Mouse (Mus musculus) heart, postnatal 0 days (tissue): ENCODE data around the gene Ptcra. TPM values are rescaled to one million over a fixed set of nuclear protein-coding genes. Genes with fewer than 3 reads are reported as not detected.

Experiments used
- ATAC-seq: fragments of 200-750 bp; cut with Nextera tagmentation; 2 replicates; pipeline ENCODE4 v1.8.0; 2017; ENCODE audit warnings: low read depth, moderate number of reproducible peaks, moderate library complexity; ENCODE audit not compliant: insufficient read depth
- DNase-seq: peaks from one replicate; pipeline ENCODE4 v3.0.0-alpha.2; 2016; ENCODE audit warnings: low spot score
- H3K27ac ChIP-seq: fragments of 300-500 bp; sonication (generic); 2 replicates; pipeline ENCODE4 v1.5.1; 2014; ENCODE audit warnings: low read depth, mild to moderate bottlenecking
- H3K27me3 ChIP-seq: fragments of 300-500 bp; sonication (generic); 2 replicates; pipeline ENCODE4 v1.6.1; 2014; ENCODE audit warnings: low read length, mixed read lengths; ENCODE audit not compliant: control insufficient read depth, insufficient read depth
- H3K36me3 ChIP-seq: fragments of 300-500 bp; sonication (generic); replicated peaks from 2 replicates; pipeline ENCODE4 v1.6.1; 2014; ENCODE audit warnings: low read length, mixed read lengths; ENCODE audit not compliant: control insufficient read depth, insufficient read depth
- H3K4me1 ChIP-seq: fragments of 300-500 bp; sonication (generic); 2 replicates; pipeline ENCODE4 v1.6.1; 2014; ENCODE audit warnings: antibody characterized with exemption; ENCODE audit not compliant: control insufficient read depth, insufficient read depth
- H3K4me2 ChIP-seq: fragments of 300-500 bp; sonication (generic); 2 replicates; pipeline ENCODE4 v1.6.1; 2014; ENCODE audit warnings: low read depth, mild to moderate bottlenecking, low read length, moderate library complexity
- H3K4me3 ChIP-seq: fragments of 300-500 bp; sonication (generic); 2 replicates; pipeline ENCODE4 v1.5.1; 2014; ENCODE audit warnings: low read depth, low read length
- H3K9ac ChIP-seq: fragments of 300-500 bp; sonication (generic); replicated peaks from 2 replicates; pipeline ENCODE4 v1.6.1; 2014; ENCODE audit warnings: low read depth, low read length, mixed read lengths
- H3K9me3 ChIP-seq: fragments of 300-500 bp; sonication (generic); replicated peaks from 2 replicates; pipeline ENCODE4 v1.6.1; 2016; ENCODE audit warnings: low read length; ENCODE audit not compliant: control insufficient read depth
- CTCF ChIP-seq: IDR thresholded peaks from 2 replicates; pipeline ENCODE4 v1.5.1; 2016; ENCODE audit warnings: antibody characterized with exemption, control low read depth, low read depth
- EP300 ChIP-seq: IDR thresholded peaks from 2 replicates; pipeline ENCODE4 v1.6.1; 2016; ENCODE audit warnings: antibody characterized with exemption, low read depth
- WGBS: fragments of 180-500 bp; shearing (Covaris S2); extraction: QIAGEN DNeasy Blood & Tissue Kit; methylation state at CpG from one replicate; pipeline ENCODE4 v1.1.7; 2014; 5-methylcytosine and 5-hydroxymethylcytosine counted together
- polyA plus RNA-seq: library from polyadenylated mRNA; unstranded; fragments of >200 nt; fragmentation: Nextera tagmentation; extraction: Ambion mirVana; gene quantifications from 2 replicates; pipeline ENCODE4 v1.2.1, GENCODE M21; 2015
- total RNA-seq: library from RNA; depleted of rRNA; stranded (reverse); fragments of >200 nt; gene quantifications from 2 replicates; pipeline ENCODE4 v1.2.3, GENCODE M21; 2014; ENCODE audit warnings: low replicate concordance; rRNA removed

The Ptcra gene
- total and polyA plus RNA-seq, 2 experiments from 2014 or later: not detected

GRCm38 (mm10) chr17:46713849-46714248, 49.7 kb downstream of the Ptcra start:
- Histone ChIP-seq H3K9me3 (no peaks in the 10 kb centered on the region), H3K27me3 (no peaks in the 10 kb centered on the region), H3K9ac (no peak overlapping the region), H3K4me1 (peaks cover 12% of the 10 kb centered on the region; the same call in 1 of the 2 replicates), H3K36me3 (peaks cover 12% of the 10 kb centered on the region; the same call in 1 of the 2 replicates), H3K4me3 (no peak overlapping the region), H3K4me2 (no peak overlapping the region), H3K27ac (no peak overlapping the region)
- 83% methylated on average over 9 of the region's 9 CpGs for WGBS
- DNase-seq (no peak), ATAC-seq (no peak)
- TF ChIP-seq EP300: no peak
- no peak for TF ChIP-seq CTCF

GRCm38 (mm10) chr17:46712442-46712841, 51.1 kb downstream of the Ptcra start:
- WGBS: 41% methylated on average over 7 of the region's 7 CpGs
- TF ChIP-seq CTCF: no peak
- TF ChIP-seq EP300: no peak
- H3K9me3 ChIP-seq: no peaks in the 10 kb centered on the region
- peaks cover 12% of the 10 kb centered on the region; the same call in 1 of the 2 replicates for H3K36me3 ChIP-seq
- H3K4me1 ChIP-seq: peaks cover 12% of the 10 kb centered on the region; the same call in 1 of the 2 replicates
- peak overlapping the region; percentile 100 for H3K4me3 ChIP-seq
- peak overlapping the region; percentile 97 for H3K9ac ChIP-seq
- DNase-seq (no peak), ATAC-seq (no peak)
- H3K27ac ChIP-seq: 0 out of 2 replicates have a peak overlapping the region, but pooled peaks have one; percentile 86
- H3K4me2 ChIP-seq: peak overlapping the region; percentile 100
- no peaks in the 10 kb centered on the region for H3K27me3 ChIP-seq

DNA sequence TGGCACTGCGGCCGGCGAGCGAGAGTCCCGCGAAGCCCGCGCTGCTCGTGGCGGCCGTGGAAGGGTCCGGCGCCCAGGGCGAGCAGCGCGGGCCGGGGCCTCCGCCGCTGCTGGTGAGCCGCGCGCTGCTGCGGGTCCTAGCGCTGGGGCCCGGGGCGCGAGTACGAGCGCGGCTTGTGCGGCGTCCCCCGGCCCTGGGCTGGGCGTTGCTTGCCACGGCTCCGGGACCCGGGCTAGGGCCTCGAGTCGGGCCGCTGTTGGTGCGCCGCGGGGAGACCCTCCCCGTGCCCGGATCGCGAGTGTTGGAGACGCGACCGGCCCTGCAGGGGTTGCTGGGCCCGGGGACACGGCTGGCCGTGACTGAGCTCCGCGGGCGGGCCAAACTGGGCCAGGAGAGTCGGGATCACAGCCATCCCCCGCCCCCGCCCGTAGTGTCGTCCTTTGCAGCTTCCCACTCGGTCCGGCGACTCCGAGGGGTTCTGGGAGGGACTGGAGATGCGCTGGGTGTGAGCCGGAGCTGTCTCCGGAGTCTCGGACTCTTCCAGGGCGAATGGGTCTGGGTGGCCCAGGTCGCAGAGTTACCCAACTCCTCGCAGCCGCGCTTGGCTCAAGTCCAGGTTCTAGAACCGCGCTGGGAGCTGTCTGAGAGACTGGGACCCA, 51.8 kb downstream of the Ptcra start:
- no peak for TF ChIP-seq CTCF
- TF ChIP-seq EP300: no peak
- WGBS: 0% methylated on average over 74 of the region's 76 CpGs
- peak; percentile 39 for DNase-seq
- Histone ChIP-seq H3K9ac (peak overlapping the region; percentile 97), H3K4me2 (peak overlapping the region; percentile 100), H3K9me3 (no peaks in the 10 kb centered on the region), H3K27me3 (no peaks in the 10 kb centered on the region), H3K4me1 (peaks cover 12% of the 10 kb centered on the region; the same call in 1 of the 2 replicates), H3K36me3 (peaks cover 12% of the 10 kb centered on the region; the same call in 1 of the 2 replicates), H3K27ac (peak overlapping the region; percentile 86), H3K4me3 (peak overlapping the region; percentile 100)
- ATAC-seq: peak; percentile 58

DNA sequence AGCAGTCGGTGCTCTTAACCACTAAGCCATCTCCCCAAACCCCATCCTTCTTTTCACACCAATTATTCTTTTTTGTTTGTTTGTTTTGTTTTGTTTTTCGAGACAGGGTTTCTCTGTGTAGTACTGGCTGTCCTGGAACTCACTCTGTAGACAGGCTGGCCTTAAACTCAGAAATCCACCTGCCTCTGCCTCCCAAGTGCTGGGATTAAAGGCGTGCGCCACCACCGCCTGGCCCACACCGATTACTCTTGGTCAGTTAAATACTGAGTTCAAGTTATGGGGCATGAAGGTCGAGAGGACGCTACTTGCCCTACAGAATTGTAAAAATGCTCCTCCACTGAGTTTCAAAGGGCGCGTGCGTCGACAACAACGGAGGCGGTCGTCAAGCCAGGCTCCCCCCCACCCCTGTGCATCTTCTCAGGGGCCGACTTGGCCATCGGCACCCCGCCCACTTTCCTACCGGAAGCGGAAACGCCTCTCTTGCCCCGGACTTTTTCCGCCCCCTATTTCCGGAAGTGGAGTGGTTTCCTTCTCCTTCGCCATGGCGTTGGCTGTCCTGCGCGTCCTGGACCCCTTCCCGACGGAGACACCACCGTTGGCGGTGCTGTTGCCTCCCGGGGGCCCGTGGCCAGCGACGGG, 52.4 kb downstream of the Ptcra start, which contains the start of gene Pex6:
TSS of gene Pex6 (plus strand) at position 505 of the 639 bp plus-strand sequence.
- Histone ChIP-seq H3K9me3 (no peaks in the 10 kb centered on the region), H3K27me3 (no peaks in the 10 kb centered on the region), H3K4me3 (peak within 1 kb of the TSS; percentile 100), H3K36me3 (peaks cover 12% of the 10 kb centered on the region; the same call in 1 of the 2 replicates), H3K4me1 (peaks cover 12% of the 10 kb centered on the region; the same call in 1 of the 2 replicates), H3K9ac (peak within 1 kb of the TSS; percentile 97), H3K27ac (peak within 1 kb of the TSS; percentile 86), H3K4me2 (peak within 1 kb of the TSS; percentile 100)
- peak; percentile 93 for ATAC-seq
- 8% methylated on average over 36 of the region's 36 CpGs for WGBS
- peak; percentile 68; the same call in 1 of the 2 replicates for TF ChIP-seq EP300
- TF ChIP-seq CTCF: peak; percentile 13; the same call in 1 of the 2 replicates
- peak; percentile 91 for DNase-seq

GRCm38 (mm10) chr17:46706375-46707089, 57.0 kb downstream of the Ptcra start:
- Histone ChIP-seq H3K27ac (no peak overlapping the region), H3K4me3 (no peak overlapping the region), H3K4me1 (peaks cover 15% of the 10 kb centered on the region), H3K27me3 (no peaks in the 10 kb centered on the region), H3K9ac (no peak overlapping the region), H3K4me2 (no peak overlapping the region), H3K9me3 (no peaks in the 10 kb centered on the region), H3K36me3 (no peaks in the 10 kb centered on the region)
- WGBS: 76% methylated on average over 14 of the region's 14 CpGs
- ATAC-seq: no peak
- TF ChIP-seq EP300 (no peak), CTCF (0 out of 2 replicates have a peak, but pooled peaks have one; percentile 6)
- DNase-seq: no peak

Other genes starting within 250 kb of the Ptcra start
- 12.7 and 20.3 TPM in 2 replicates for gene Cul9, start 217.3 kb downstream of the Ptcra start, total RNA-seq
- 4.9 and 6.1 TPM in 2 replicates for gene Cul9, start 217.3 kb downstream of the Ptcra start, polyA plus RNA-seq
- gene Srf, start 207.5 kb downstream of the Ptcra start, total RNA-seq: 192 and 271 TPM in 2 replicates
- 6.4 and 8.8 TPM in 2 replicates for gene Srf, start 207.5 kb downstream of the Ptcra start, polyA plus RNA-seq
- 57.9 and 70.4 TPM in 2 replicates for gene Ptk7, start 134.2 kb downstream of the Ptcra start, total RNA-seq
- gene Ptk7, start 134.2 kb downstream of the Ptcra start, polyA plus RNA-seq: 16.9 and 17.2 TPM in 2 replicates
- 26.2 and 29.0 TPM in 2 replicates for gene Klc4, start 117.7 kb downstream of the Ptcra start, total RNA-seq
- gene Klc4, start 117.7 kb downstream of the Ptcra start, polyA plus RNA-seq: 25.1 and 28.8 TPM in 2 replicates
- gene Mrpl2, start 117.5 kb downstream of the Ptcra start, total RNA-seq: 96.7 and 116 TPM in 2 replicates
- gene Mrpl2, start 117.5 kb downstream of the Ptcra start, polyA plus RNA-seq: 152 and 158 TPM in 2 replicates
- gene Cul7, start 113.4 kb downstream of the Ptcra start, total RNA-seq: 92.7 and 95.5 TPM in 2 replicates
- 18.6 and 20.6 TPM in 2 replicates for gene Cul7, start 113.4 kb downstream of the Ptcra start, polyA plus RNA-seq
- 15.5 and 18.8 TPM in 2 replicates for gene Rrp36, start 89.4 kb downstream of the Ptcra start, total RNA-seq
- 26.6 and 29.7 TPM in 2 replicates for gene Rrp36, start 89.4 kb downstream of the Ptcra start, polyA plus RNA-seq
- gene Mea1, start 84.9 kb downstream of the Ptcra start, total RNA-seq: 40.2 and 44.0 TPM in 2 replicates
- 101 and 114 TPM in 2 replicates for gene Mea1, start 84.9 kb downstream of the Ptcra start, polyA plus RNA-seq
- 117 and 133 TPM in 2 replicates for gene Klhdc3, start 82.8 kb downstream of the Ptcra start, total RNA-seq
- gene Klhdc3, start 82.8 kb downstream of the Ptcra start, polyA plus RNA-seq: 175 and 178 TPM in 2 replicates
- gene Ppp2r5d, start 58.6 kb downstream of the Ptcra start, total RNA-seq: 46.3 and 46.6 TPM in 2 replicates
- 25.2 and 27.1 TPM in 2 replicates for gene Ppp2r5d, start 58.6 kb downstream of the Ptcra start, polyA plus RNA-seq
- gene Pex6, start 52.2 kb downstream of the Ptcra start, total RNA-seq: 22.2 and 22.7 TPM in 2 replicates
- gene Pex6, start 52.2 kb downstream of the Ptcra start, polyA plus RNA-seq: 6.5 and 8.8 TPM in 2 replicates
- 1.1 and 2.7 TPM in 2 replicates for gene Gnmt, start 34.5 kb downstream of the Ptcra start, total RNA-seq
- gene Gnmt, start 34.5 kb downstream of the Ptcra start, polyA plus RNA-seq: 2.4 and 2.8 TPM in 2 replicates
- gene Cnpy3, start 11.5 kb downstream of the Ptcra start, total RNA-seq: 37.9 and 44.5 TPM in 2 replicates
- 27.7 and 29.0 TPM in 2 replicates for gene Cnpy3, start 11.5 kb downstream of the Ptcra start, polyA plus RNA-seq
- 75.6 and 80.4 TPM in 2 replicates for gene 2310039H08Rik, start 8.9 kb upstream of the Ptcra start, total RNA-seq
- gene 2310039H08Rik, start 8.9 kb upstream of the Ptcra start, polyA plus RNA-seq: 74.9 and 76.4 TPM in 2 replicates
- 34.6 and 44.3 TPM in 2 replicates for gene Rpl7l1, start 19.0 kb upstream of the Ptcra start, total RNA-seq
- gene Rpl7l1, start 19.0 kb upstream of the Ptcra start, polyA plus RNA-seq: 72.9 and 77.7 TPM in 2 replicates
- gene Bicral, start 94.8 kb upstream of the Ptcra start, total RNA-seq: 3.6 and 17.2 TPM in 2 replicates
- gene Bicral, start 94.8 kb upstream of the Ptcra start, polyA plus RNA-seq: 1.8 and 2.3 TPM in 2 replicates
- 37.8 and 44.8 TPM in 2 replicates for gene Tbcc, start 127.0 kb upstream of the Ptcra start, total RNA-seq
- gene Tbcc, start 127.0 kb upstream of the Ptcra start, polyA plus RNA-seq: 43.6 and 43.7 TPM in 2 replicates
- gene Prph2, start 146.7 kb upstream of the Ptcra start, total RNA-seq: not detected in 2 replicates
- gene Prph2, start 146.7 kb upstream of the Ptcra start, polyA plus RNA-seq: not detected in 2 replicates
- gene Ubr2, start 246.8 kb upstream of the Ptcra start, total RNA-seq: 33.4 and 37.4 TPM in 2 replicates
- gene Ubr2, start 246.8 kb upstream of the Ptcra start, polyA plus RNA-seq: 10.8 and 11.2 TPM in 2 replicates